Mouse (Mus musculus) MN1 (cell line): ENCODE measurements at regions not wholly inside any gene's neighbourhood (a gene's known extent, or its start where the extent isn't known, plus 50 kb on each side); places are given as distances from the start of the nearest gene placed in this dataset.

Source experiments
- DNase-seq: peaks from one replicate; pipeline ENCODE4 v3.0.0-alpha.2; 2016; ENCODE audit warnings: low spot score

- no peak for DNase-seq
Observed at GRCm38 (mm10) chr12:107111908-107112770, 376.3 kb upstream of the 3110018I06Rik start.

GRCm38 (mm10) chr12:107118364-107118763 is 370.1 kb upstream of the 3110018I06Rik start:
- DNase-seq = no peak

- DNase-seq = no peak
Observed at GRCm38 (mm10) chr12:107119076-107119475, 369.4 kb upstream of the 3110018I06Rik start.

GRCm38 (mm10) chr12:107120486-107121186 is 367.8 kb upstream of the 3110018I06Rik start:
- no peak for DNase-seq

GRCm38 (mm10) chr12:107121990-107122389 is 366.4 kb upstream of the 3110018I06Rik start:
- DNase-seq = no peak

GRCm38 (mm10) chr12:107123661-107124060 is 364.8 kb upstream of the 3110018I06Rik start:
- DNase-seq = no peak

- DNase-seq = no peak
Observed at GRCm38 (mm10) chr12:107124263-107124885, 364.1 kb upstream of the 3110018I06Rik start.

GRCm38 (mm10) chr12:107125201-107125600 is 363.2 kb upstream of the 3110018I06Rik start:
- no peak for DNase-seq

GRCm38 (mm10) chr12:107126056-107126455 is 362.4 kb upstream of the 3110018I06Rik start:
- DNase-seq = no peak

GRCm38 (mm10) chr12:107127591-107127990 is 360.8 kb upstream of the 3110018I06Rik start:
- DNase-seq = no peak

GRCm38 (mm10) chr12:107129232-107129631 is 359.2 kb upstream of the 3110018I06Rik start:
- DNase-seq = no peak

GRCm38 (mm10) chr12:107131351-107131750 is 357.1 kb upstream of the 3110018I06Rik start:
- DNase-seq = no peak

- DNase-seq = no peak
Observed at GRCm38 (mm10) chr12:107131841-107132240, 356.6 kb upstream of the 3110018I06Rik start.

- no peak for DNase-seq
Observed at GRCm38 (mm10) chr12:107132501-107132900, 355.9 kb upstream of the 3110018I06Rik start.

GRCm38 (mm10) chr12:107134353-107134752 is 354.1 kb upstream of the 3110018I06Rik start:
- no peak for DNase-seq

GRCm38 (mm10) chr12:107138677-107139400 is 349.6 kb upstream of the 3110018I06Rik start:
- no peak for DNase-seq

- no peak for DNase-seq
Observed at GRCm38 (mm10) chr12:107140957-107141595, 347.4 kb upstream of the 3110018I06Rik start.

- DNase-seq = no peak
Observed at GRCm38 (mm10) chr12:107142226-107142625, 346.2 kb upstream of the 3110018I06Rik start.

GRCm38 (mm10) chr12:107146608-107147121 is 341.8 kb upstream of the 3110018I06Rik start:
- DNase-seq = no peak

- DNase-seq = no peak
Observed at GRCm38 (mm10) chr12:107148451-107148850, 340.0 kb upstream of the 3110018I06Rik start.

- DNase-seq = no peak
Observed at GRCm38 (mm10) chr12:107151089-107151488, 337.3 kb upstream of the 3110018I06Rik start.
